Mouse (Mus musculus): Measurements from ENCODE around the gene Krt27. TPM values are rescaled to one million over a fixed set of nuclear protein-coding genes. Genes with fewer than 3 reads are reported as not detected.

Krt27 gene
- not detected in 2 replicates for polyA plus RNA-seq (2012; rRNA removed)

DNA sequence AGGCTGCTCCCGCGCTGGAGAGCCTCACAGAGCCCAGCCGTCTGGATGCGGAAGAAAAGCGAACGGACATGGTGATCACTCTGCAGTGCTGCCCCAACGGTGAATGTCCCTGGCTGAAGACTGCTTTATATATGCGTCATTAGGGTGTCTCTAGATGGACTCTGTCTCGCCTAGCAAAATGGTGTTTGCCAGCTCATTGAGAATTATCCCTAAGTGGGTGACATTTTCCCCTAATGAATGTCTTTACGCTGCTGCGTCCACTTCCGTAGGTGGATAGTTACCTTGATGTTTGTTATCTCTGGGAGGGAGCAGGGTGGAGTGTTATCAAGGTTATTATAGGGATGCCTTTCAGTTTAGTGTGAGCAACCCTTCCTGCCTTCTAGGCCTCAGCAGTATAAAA lies at the start of gene Krt27:
TSS of gene Krt27 (minus strand) at position 101 of the 400 bp plus-strand sequence.
- no peak within 1 kb of the TSS for H3K27ac ChIP-seq (ENCODE audit: insufficient read depth, low read length)
- 75% methylated on average over 12 of the region's 12 CpGs for WGBS
- H3K4me1 ChIP-seq (ENCODE audit: control insufficient read depth, insufficient read depth, insufficient read length), result no peaks in the 10 kb centered on the region
- DNase-seq (ENCODE audit: low read depth in 1 of 2, low spot score in 2 of 2), result no peak
- H3K36me3 ChIP-seq (ENCODE audit: control insufficient read depth, insufficient read depth, low read length), result no peaks in the 10 kb centered on the region
- TF ChIP-seq CTCF (IDR thresholded peaks at IDR 0.05; ENCODE audit: extremely low read depth, insufficient read depth, insufficient read length, insufficient replicate concordance) (no peak), POLR2A (IDR thresholded peaks at IDR 0.05; ENCODE audit: low read depth, low read length) (no peak)
- no peak within 1 kb of the TSS for H3K4me3 ChIP-seq (ENCODE audit: extremely low read depth, insufficient read depth, insufficient read length)
- no peaks in the 10 kb centered on the region; the same call in 1 of the 2 replicates for H3K27me3 ChIP-seq (ENCODE audit: control insufficient read depth, insufficient read depth, low read length)

DNA sequence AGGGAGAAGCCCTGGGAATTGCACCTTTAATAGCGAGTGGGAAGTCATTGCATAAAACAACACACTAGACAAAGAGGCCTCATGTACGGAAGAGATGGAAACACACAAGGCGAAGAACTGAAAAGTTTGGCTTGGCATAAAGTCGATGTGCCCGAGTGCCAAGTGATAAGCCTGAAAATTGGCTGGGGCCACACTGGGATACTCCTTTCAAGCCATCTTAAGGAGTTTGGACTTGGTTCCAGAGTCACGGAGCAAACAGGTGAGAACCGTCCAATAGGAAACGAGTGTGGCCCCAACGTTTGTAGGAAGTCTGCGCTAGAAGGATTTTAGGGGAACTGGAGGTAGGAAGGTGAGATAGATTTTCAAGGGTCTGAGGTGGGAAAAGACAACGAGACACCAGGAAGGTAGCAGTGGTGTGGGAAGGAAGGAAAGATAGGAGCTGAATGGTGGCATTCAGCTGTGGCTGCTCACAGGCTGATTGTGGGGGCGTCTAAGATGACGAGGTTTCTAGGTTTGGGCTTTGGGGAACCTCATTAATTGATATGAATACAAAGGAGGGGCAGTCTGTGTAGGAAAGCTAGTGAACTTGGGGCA lies 49.1 kb upstream of the Krt27 start:
- no peak overlapping the region for H3K4me3 ChIP-seq (ENCODE audit: extremely low read depth, insufficient read depth, insufficient read length)
- no peak for DNase-seq (ENCODE audit: low read depth in 1 of 2, low spot score in 2 of 2)
- WGBS, result 84% methylated on average over 13 of the region's 13 CpGs
- H3K27ac ChIP-seq (ENCODE audit: insufficient read depth, low read length), result no peak overlapping the region
- H3K4me1 ChIP-seq (ENCODE audit: control insufficient read depth, insufficient read depth, insufficient read length), result no peaks in the 10 kb centered on the region
- no peaks in the 10 kb centered on the region for H3K36me3 ChIP-seq (ENCODE audit: control insufficient read depth, insufficient read depth, low read length)
- TF ChIP-seq POLR2A (IDR thresholded peaks at IDR 0.05; ENCODE audit: low read depth, low read length) (no peak), CTCF (IDR thresholded peaks at IDR 0.05; ENCODE audit: extremely low read depth, insufficient read depth, insufficient read length, insufficient replicate concordance) (no peak)
- no peaks in the 10 kb centered on the region for H3K27me3 ChIP-seq (ENCODE audit: control insufficient read depth, insufficient read depth, low read length)

DNA sequence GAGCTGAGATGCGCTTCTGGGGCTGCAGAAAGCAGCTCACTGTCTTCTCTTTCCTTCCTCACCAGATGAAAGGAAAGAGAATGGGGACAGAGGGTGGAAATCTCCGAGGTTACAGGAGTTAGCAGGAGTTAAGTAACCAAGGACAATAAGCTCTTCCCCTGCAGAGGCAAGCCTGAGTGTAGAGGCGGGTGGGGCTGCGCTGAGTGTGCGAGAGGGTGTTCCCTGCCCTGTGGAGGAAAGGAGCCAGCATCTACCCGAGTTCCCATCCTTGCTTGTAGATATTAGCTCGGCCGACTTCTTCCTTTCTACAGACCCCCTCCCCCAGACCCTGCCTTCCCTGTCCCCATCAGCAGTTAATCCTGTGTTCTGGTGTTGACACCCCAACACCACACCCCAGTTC lies 47.9 kb upstream of the Krt27 start:
- no peak for DNase-seq (ENCODE audit: low read depth in 1 of 2, low spot score in 2 of 2)
- WGBS, result 53% methylated on average over 8 of the region's 8 CpGs

DNA sequence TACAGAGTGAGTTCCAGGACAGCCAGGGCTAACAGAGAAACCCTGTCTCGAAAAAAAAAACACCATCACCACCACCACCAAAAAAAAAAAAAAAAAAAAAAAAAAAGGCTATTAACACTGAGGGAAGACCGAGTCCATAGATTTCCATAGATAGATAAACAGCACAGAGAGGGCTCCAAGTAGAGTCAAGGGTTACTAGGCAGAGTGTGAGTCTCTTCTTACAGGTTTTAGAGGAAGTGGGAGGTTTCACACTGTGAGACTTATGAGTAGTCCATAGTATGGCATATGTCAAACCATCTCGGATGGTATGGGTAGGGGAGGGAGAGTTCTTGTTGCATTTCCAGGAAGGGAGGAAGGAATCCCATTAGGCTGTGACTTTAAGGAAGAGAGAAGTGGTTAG lies 47.2 kb upstream of the Krt27 start:
- H3K4me3 ChIP-seq (ENCODE audit: extremely low read depth, insufficient read depth, insufficient read length), result no peak overlapping the region
- WGBS, result 60% methylated on average over 3 of the region's 3 CpGs
- TF ChIP-seq POLR2A (IDR thresholded peaks at IDR 0.05; ENCODE audit: low read depth, low read length), result no peak
- no peak for TF ChIP-seq CTCF (IDR thresholded peaks at IDR 0.05; ENCODE audit: extremely low read depth, insufficient read depth, insufficient read length, insufficient replicate concordance)
- H3K4me1 ChIP-seq (ENCODE audit: control insufficient read depth, insufficient read depth, insufficient read length), result no peaks in the 10 kb centered on the region
- DNase-seq (ENCODE audit: low read depth in 1 of 2, low spot score in 2 of 2), result no peak
- H3K27me3 ChIP-seq (ENCODE audit: control insufficient read depth, insufficient read depth, low read length), result no peaks in the 10 kb centered on the region
- H3K36me3 ChIP-seq (ENCODE audit: control insufficient read depth, insufficient read depth, low read length), result no peaks in the 10 kb centered on the region
- H3K27ac ChIP-seq (ENCODE audit: insufficient read depth, low read length), result no peak overlapping the region

More for the DNA sequence above, 47.9 kb upstream of the Krt27 start:
- no peaks in the 10 kb centered on the region for H3K4me1 ChIP-seq (ENCODE audit: control insufficient read depth, insufficient read depth, insufficient read length)
- H3K27me3 ChIP-seq (ENCODE audit: control insufficient read depth, insufficient read depth, low read length), result no peaks in the 10 kb centered on the region
- no peak overlapping the region for H3K4me3 ChIP-seq (ENCODE audit: extremely low read depth, insufficient read depth, insufficient read length)
- TF ChIP-seq CTCF (IDR thresholded peaks at IDR 0.05; ENCODE audit: extremely low read depth, insufficient read depth, insufficient read length, insufficient replicate concordance), result no peak
- TF ChIP-seq POLR2A (IDR thresholded peaks at IDR 0.05; ENCODE audit: low read depth, low read length), result no peak
- no peak overlapping the region for H3K27ac ChIP-seq (ENCODE audit: insufficient read depth, low read length)
- no peaks in the 10 kb centered on the region for H3K36me3 ChIP-seq (ENCODE audit: control insufficient read depth, insufficient read depth, low read length)

- TF ChIP-seq POLR2A (IDR thresholded peaks at IDR 0.05; ENCODE audit: low read depth, low read length) (no peak), CTCF (IDR thresholded peaks at IDR 0.05; ENCODE audit: extremely low read depth, insufficient read depth, insufficient read length, insufficient replicate concordance) (no peak)
- no peak for DNase-seq (ENCODE audit: low read depth in 1 of 2, low spot score in 2 of 2)
- no peaks in the 10 kb centered on the region for H3K27me3 ChIP-seq (ENCODE audit: control insufficient read depth, insufficient read depth, low read length)
- H3K4me3 ChIP-seq (ENCODE audit: extremely low read depth, insufficient read depth, insufficient read length), result no peak overlapping the region
- 88% methylated on average over 2 of the region's 2 CpGs for WGBS
- H3K27ac ChIP-seq (ENCODE audit: insufficient read depth, low read length), result no peak overlapping the region
- no peaks in the 10 kb centered on the region for H3K4me1 ChIP-seq (ENCODE audit: control insufficient read depth, insufficient read depth, insufficient read length)
- no peaks in the 10 kb centered on the region for H3K36me3 ChIP-seq (ENCODE audit: control insufficient read depth, insufficient read depth, low read length)
Observed at GRCm38 (mm10) chr11:99396661-99397060, 45.8 kb upstream of the Krt27 start.

GRCm38 (mm10) chr11:99396034-99396433 lies 45.1 kb upstream of the Krt27 start:
- H3K27me3 ChIP-seq (ENCODE audit: control insufficient read depth, insufficient read depth, low read length), result no peaks in the 10 kb centered on the region
- 57% methylated on average over 3 of the region's 3 CpGs for WGBS
- H3K4me3 ChIP-seq (ENCODE audit: extremely low read depth, insufficient read depth, insufficient read length), result no peak overlapping the region
- TF ChIP-seq POLR2A (IDR thresholded peaks at IDR 0.05; ENCODE audit: low read depth, low read length), result no peak
- no peak for TF ChIP-seq CTCF (IDR thresholded peaks at IDR 0.05; ENCODE audit: extremely low read depth, insufficient read depth, insufficient read length, insufficient replicate concordance)
- H3K4me1 ChIP-seq (ENCODE audit: control insufficient read depth, insufficient read depth, insufficient read length), result no peaks in the 10 kb centered on the region
- DNase-seq (ENCODE audit: low read depth in 1 of 2, low spot score in 2 of 2), result no peak
- H3K36me3 ChIP-seq (ENCODE audit: control insufficient read depth, insufficient read depth, low read length), result no peaks in the 10 kb centered on the region
- no peak overlapping the region for H3K27ac ChIP-seq (ENCODE audit: insufficient read depth, low read length)

GRCm38 (mm10) chr11:99392492-99392891 lies 41.6 kb upstream of the Krt27 start:
- Histone ChIP-seq H3K4me1 (ENCODE audit: control insufficient read depth, insufficient read depth, insufficient read length) (no peaks in the 10 kb centered on the region), H3K27me3 (ENCODE audit: control insufficient read depth, insufficient read depth, low read length) (no peaks in the 10 kb centered on the region), H3K27ac (ENCODE audit: insufficient read depth, low read length) (no peak overlapping the region), H3K36me3 (ENCODE audit: control insufficient read depth, insufficient read depth, low read length) (no peaks in the 10 kb centered on the region), H3K4me3 (ENCODE audit: extremely low read depth, insufficient read depth, insufficient read length) (no peak overlapping the region)
- TF ChIP-seq CTCF (IDR thresholded peaks at IDR 0.05; ENCODE audit: extremely low read depth, insufficient read depth, insufficient read length, insufficient replicate concordance) (no peak), POLR2A (IDR thresholded peaks at IDR 0.05; ENCODE audit: low read depth, low read length) (no peak)
- WGBS, result 81% methylated on average over 10 of the region's 10 CpGs
- DNase-seq (ENCODE audit: low read depth in 1 of 2, low spot score in 2 of 2), result no peak

All from spleen, adult 2 months (tissue).